Mouse (Mus musculus) G1E (cell line): ENCODE data around the gene Chek1.

ENCODE experiments used
- CTCF ChIP-seq: IDR thresholded peaks from 2 replicates; pipeline ENCODE4 v1.5.1; 2012; ENCODE audit warnings: low read depth, low read length, inconsistent platforms, mixed read lengths
- GATA2 ChIP-seq: IDR thresholded peaks from 2 replicates; pipeline ENCODE4 v1.6.1; 2012; ENCODE audit warnings: low read depth, low read length, inconsistent platforms, borderline replicate concordance

DNA sequence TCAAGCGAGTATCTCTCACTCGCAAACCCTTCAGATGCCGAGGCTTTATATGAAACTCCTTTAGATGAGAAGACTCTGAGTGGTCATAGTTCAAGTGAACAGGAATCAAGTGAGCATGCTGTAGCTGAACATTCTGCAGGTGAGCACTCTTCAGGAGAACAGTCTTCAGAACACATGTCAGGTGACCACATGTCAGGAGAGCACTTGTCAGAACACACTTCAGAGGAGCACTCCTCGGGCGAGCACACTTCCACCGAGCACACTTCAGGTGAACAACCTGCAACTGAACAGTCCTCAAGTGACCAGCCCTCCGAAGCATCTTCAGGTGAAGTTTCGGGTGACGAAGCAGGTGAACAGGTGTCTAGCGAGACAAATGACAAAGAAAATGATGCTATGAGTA is 32.6 kb downstream of the Chek1 start:
- TF ChIP-seq CTCF (no peak), GATA2 (no peak)
